Mouse (Mus musculus) adrenal gland, postnatal 4 days (tissue): Measurements from ENCODE around the gene Unk. TPM values are rescaled to one million over a fixed set of nuclear protein-coding genes. Genes with fewer than 3 reads are reported as not detected.

ENCODE experiments used
- DNase-seq, 2 experiments: peaks; one replicate each; pipeline ENCODE4 v3.0.0; 2021 to 2022; ENCODE audit warnings: low spot score in 2 of 2, mixed read lengths in 2 of 2
- total RNA-seq, 2 experiments: library from RNA; stranded (reverse); gene quantifications; 2 replicates each; pipeline ENCODE4 v1.2.3; 2021

Unk gene
- total RNA-seq, 2 experiments from 2014 or later = 41.3 to 45.5 TPM

DNA sequence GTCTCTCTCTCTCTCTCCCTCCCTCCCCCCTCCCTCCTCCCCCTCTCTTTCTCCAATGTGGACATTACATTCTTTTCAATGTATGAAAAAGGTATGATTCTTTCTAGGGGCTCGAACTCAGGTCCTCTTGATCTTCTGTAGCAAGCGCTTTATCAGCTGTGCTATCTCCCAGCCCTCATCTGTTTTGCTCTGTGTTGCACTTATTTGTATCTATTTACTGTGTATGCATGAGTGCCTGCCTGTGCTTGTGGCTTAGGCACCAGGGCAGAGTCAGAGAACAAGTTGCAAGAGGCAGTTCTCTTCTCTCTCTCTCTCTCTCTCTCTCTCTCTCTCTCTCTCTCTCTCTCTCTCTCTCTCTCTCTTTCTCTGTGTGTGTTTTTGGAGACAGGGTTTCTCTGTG is 74.9 kb downstream of the Unk start:
- DNase-seq = no peak

DNA sequence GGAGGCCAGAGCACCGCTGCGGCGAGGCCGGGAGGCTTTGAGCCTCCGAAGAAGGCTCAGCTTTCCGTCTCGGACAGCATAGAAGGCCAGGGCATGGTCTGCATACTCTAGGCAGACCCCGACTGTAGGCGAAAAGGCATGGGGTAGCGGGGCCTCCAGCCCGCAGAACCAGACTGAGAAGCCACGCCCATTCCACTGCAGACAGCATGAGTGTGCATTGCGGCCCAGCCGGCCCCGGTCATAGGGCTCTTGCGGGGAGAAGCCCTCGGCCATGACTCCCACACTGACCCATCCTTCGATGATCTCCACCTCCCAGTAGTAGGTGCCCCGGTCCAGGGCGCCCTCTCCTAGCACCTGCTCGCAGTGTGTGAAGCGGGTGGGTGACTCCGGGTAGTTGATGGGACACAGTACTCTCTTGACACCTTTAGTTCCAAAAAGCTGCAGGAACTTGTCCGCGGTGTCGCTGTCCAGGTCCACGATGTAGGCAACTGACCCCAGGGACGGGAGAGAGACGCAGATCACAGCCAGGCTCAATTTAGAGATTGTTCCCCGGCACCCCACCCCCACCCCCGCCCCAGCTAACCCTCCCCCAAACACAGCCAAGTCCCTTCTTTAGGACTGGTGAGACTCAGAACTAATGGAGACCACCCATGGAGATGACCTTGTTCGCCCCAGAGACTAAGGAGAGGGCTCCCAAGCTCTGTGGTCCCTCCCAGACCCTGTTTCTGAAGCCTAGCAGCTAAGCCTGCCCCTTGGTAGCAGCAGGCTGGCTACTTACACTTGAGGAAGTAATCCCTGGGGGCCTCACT is 76.2 kb downstream of the Unk start:
- DNase-seq = no peak

DNA sequence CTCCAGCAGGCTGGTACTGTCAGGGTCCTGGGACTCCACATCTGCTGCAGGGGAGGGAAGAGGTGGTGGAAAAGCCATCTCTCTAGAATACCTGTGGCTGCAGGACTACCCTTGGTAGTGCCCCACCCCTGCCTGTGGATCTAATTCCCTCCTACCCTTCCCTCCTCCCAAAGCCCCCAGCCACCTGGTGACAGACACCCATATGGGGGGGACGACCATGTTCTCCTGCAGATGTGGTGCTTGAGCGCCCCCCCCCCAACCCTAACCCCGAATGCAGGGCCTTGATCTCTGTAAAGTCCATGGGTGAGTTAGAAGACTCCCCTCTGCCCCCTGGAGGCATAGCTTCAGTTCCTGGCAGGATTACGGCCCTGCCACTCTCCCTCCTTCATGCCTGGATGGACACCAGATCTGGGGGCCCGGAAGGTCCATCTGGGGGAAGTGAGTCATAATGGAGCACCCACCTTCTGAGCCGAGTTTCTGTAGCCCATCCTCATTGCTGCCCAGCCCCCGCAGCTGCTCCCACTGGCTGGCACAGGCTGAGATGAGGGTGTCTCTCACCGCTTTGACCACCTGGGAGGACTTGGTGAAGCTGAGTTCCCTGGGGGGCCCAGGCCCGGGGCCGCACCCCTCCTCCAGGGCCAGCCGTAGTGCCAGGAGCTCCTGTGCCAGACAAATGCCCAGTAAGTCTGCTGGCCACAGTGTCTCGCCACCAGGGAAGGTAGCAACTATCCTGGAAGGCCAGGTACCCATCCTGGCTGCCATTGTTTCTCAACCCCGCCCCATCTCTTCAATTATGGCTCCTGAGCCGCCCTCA is 77.0 kb downstream of the Unk start:
- no peak for DNase-seq

DNA sequence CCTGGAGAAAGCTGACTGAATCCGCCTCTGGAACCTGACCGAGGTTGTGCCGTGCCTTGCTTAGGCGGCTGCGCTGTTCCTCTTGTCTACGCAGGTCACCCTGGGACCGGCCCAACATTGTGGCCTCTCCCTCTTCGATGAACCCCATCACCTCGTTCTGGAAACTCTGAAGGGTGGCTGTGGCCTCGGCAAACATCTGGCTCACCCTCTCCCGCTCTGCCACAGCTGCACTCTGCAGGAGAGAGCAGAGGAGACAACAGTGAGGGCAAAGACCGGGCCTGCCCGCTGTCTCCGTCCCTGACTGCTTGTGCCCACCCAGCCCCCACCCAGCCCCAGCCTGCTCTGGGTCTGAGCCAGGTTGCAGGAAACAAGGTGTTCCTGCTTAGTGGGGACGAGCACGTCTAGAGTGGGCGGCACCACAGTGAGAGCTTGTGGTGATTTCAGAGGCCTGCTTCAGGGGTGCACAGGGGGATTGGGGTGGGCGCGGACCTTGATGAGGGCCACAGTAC is 77.7 kb downstream of the Unk start:
- no peak for DNase-seq

DNA sequence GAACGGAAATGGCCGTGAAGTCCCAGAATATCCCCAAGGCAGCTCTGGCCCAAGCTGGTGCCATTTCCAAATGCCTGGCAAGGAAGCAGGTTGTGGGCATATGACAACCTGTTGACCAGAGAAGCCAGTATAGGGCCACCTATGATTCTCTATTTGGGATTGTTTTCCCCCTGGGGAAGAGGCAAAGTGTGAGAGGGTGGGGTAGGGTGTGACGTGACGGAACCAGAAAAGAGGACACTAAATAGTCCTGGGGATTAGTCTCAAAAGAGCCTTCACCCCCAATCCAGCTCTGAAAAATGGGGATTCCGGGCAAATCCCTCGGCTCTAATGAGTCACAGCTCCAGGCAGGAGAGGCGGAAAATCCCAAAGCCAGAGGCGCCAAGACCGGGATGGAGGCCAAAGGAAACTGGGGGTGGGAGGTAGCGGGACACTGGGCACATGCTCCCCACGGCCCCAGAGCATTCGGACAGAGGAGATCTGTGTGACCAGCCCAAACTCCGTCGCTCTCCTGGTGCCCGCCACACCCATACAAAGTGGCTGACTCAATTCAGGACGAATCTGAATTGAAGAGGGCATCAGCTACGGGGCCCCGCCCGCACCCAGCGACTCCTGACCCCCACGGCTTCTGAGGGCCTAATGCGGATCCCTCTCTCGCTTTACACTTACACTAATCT is 78.5 kb downstream of the Unk start:
- DNase-seq = no peak

DNA sequence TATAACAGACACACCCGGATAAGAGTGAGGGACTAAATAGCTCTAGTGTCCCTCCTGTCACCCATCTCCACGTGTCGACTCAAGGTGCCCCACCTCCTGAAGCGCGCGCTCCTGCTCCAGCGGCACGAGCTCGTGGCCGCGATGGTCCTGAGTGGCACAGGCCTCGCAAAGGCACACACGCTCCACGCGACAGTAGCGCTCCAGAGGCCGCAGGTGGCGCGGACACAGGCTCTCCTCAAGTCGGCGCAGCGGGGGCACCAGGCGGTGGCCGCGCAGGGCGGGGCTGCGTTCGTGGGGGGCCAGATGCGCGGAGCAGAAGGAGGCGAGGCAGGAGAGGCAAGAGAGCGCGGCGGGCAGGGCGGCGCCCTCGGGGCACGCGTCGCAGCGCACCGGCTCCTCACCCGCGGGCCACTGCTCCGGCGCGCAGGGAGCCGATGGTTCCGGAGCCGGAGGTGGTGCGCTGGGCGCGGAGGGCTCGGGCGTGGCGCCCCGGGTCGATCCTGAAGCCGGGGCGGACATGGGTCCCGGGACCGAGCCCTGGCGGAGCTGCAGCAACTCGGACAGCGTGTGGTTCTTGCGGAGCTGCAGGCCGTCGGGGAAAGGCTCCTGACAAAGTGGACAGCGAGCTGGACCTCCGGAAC is 79.4 kb downstream of the Unk start:
- DNase-seq = no peak

DNA sequence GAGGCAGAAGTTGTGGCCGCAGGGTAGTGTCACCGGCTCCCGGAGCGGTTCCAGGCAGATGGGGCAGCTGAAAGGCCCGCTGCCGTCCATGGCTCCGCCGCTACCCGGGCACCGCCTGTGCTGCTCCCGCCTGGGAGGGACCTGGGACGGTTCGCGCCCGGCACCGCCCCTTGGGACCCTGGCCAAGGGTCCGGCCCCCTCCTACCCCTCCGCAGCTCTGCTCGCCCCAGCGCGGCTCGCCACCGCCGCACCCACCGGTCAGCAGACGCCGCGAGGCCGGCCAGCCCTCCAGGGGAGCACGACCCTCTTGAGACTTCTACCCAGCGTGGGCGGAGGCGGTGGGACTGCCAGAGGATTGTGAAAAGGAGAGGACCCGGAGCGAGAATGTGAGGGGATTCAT is 80.0 kb downstream of the Unk start:
- no peak for DNase-seq

DNA sequence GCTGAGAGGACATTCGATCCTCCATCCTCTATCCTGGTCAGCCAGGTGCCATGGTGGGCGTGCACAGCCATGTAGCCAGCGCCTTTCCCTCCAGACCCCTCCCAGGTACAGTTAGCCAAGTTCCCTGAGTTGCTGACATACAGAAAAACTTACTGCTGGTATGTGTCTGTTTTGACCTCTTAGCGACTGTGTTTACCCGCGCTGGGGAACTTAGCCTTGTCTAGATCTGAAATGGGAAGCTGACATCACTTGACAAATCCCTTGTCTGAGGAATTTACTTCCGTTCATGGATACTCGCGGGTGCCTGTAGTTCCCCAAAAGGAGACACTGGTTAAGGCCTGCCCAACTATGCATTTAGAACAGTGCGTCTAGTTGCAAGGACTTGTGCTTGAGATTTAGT is 80.4 kb downstream of the Unk start:
- no peak for DNase-seq

Other genes with a start within 250 kb of the Unk start
- gene Caskin2, start 216.7 kb upstream of the Unk start, total RNA-seq = 10 to 100 TPM; 59.9 to 61.1 TPM
- 10 to 100 TPM; 25.4 to 26.3 TPM for gene Tsen54, start 215.6 kb upstream of the Unk start, total RNA-seq
- gene Llgl2, start 206.3 kb upstream of the Unk start, total RNA-seq = 10 to 100 TPM; 15.8 to 25.6 TPM
- 1 to 10 TPM; 1.1 to 6.8 TPM for gene Myo15b, start 171.9 kb upstream of the Unk start, total RNA-seq
- gene Smim5, start 130.4 kb upstream of the Unk start, total RNA-seq = 1 to 10 TPM; 2.1 to 2.3 TPM
- 1 to 10 TPM in 1 of 2 experiments, not detected in 1; 1.8 TPM for gene Smim6, start 118.3 kb upstream of the Unk start, total RNA-seq
- 10 to 100 TPM; 44.9 to 51.5 TPM for gene Sap30bp, start 97.0 kb upstream of the Unk start, total RNA-seq
- 10 to 100 TPM; 28.6 to 28.8 TPM for gene Recql5, start 96.8 kb upstream of the Unk start, total RNA-seq
- gene Itgb4, start 55.6 kb upstream of the Unk start, total RNA-seq = 1 to 10 TPM; 5.0 to 8.7 TPM
- gene Galk1, start 17.6 kb upstream of the Unk start, total RNA-seq = 10 to 100 TPM; 70.2 to 88.6 TPM
- 100 to 1,000 TPM; 751 to 846 TPM for gene H3f3b, start 2.4 kb upstream of the Unk start, total RNA-seq
- 1 to 10 TPM; 1.1 to 2.4 TPM for gene Unc13d, start 47.6 kb downstream of the Unk start, total RNA-seq
- 100 to 1,000 TPM; 126 to 136 TPM for gene Wbp2, start 56.7 kb downstream of the Unk start, total RNA-seq
- gene Trim47, start 96.9 kb downstream of the Unk start, total RNA-seq = 10 to 100 TPM; 21.3 to 23.9 TPM
- 1 to 10 TPM; 8.2 to 8.5 TPM for gene Trim65, start 100.8 kb downstream of the Unk start, total RNA-seq
- gene Mrpl38, start 108.5 kb downstream of the Unk start, total RNA-seq = 10 to 100 TPM; 75.4 to 81.6 TPM
- 10 to 100 TPM; 57.7 to 63.5 TPM for gene Fbf1, start 137.8 kb downstream of the Unk start, total RNA-seq
- gene Ten1, start 168.5 kb downstream of the Unk start, total RNA-seq = 10 to 100 TPM; 31.6 to 32.9 TPM
- gene Acox1, start 168.7 kb downstream of the Unk start, total RNA-seq = 100 to 1,000 TPM; 100 to 111 TPM
- 1 to 10 TPM; 2.2 to 4.3 TPM for gene Evpl, start 207.8 kb downstream of the Unk start, total RNA-seq
- gene Srp68, start 243.9 kb downstream of the Unk start, total RNA-seq = 10 to 100 TPM; 79.7 to 81.2 TPM